Mouse (Mus musculus) E14TG2a.4 (cell line): Measurements from ENCODE around the gene Angpt4.

Experiments
- CTCF ChIP-seq: conservative IDR thresholded peaks from 2 replicates; pipeline ENCODE4 v1.5.1; 2014; ENCODE audit warnings: low read length
- NANOG ChIP-seq: IDR thresholded peaks from 2 replicates; pipeline ENCODE4 v1.6.1; 2014; ENCODE audit warnings: borderline replicate concordance, low read length, mixed read lengths

- TF ChIP-seq CTCF (no peak), NANOG (no peak)
Observed at GRCm38 (mm10) chr2:151914120-151914519, 3.1 kb downstream of the Angpt4 start.
